Mouse (Mus musculus) bone marrow macrophage, adult 2 months (primary cell): ENCODE measurements around the gene Nfib. TPM values are rescaled to one million over a fixed set of nuclear protein-coding genes. Genes with fewer than 3 reads are reported as not detected.

Experiments
- H3K27ac ChIP-seq: 2 replicates; pipeline ENCODE4 v1.5.1; 2012; ENCODE audit warnings: low read depth, low read length; ENCODE audit not compliant: insufficient read depth
- H3K4me1 ChIP-seq: 2 replicates; pipeline ENCODE4 v1.6.1; 2012; ENCODE audit warnings: low read length; ENCODE audit not compliant: control insufficient read depth, insufficient read depth
- H3K4me3 ChIP-seq: 2 replicates; pipeline ENCODE4 v1.5.1; 2012; ENCODE audit warnings: mild to moderate bottlenecking, low read length, moderate library complexity; ENCODE audit not compliant: insufficient read depth
- CTCF ChIP-seq: IDR thresholded peaks from 2 replicates; pipeline ENCODE4 v1.5.1; 2012; ENCODE audit warnings: low read depth, mild to moderate bottlenecking, low read length, moderate library complexity
- POLR2A ChIP-seq: IDR thresholded peaks from 2 replicates; pipeline ENCODE4 v1.6.1; 2012; ENCODE audit warnings: mild to moderate bottlenecking, low read depth, low read length, borderline replicate concordance
- polyA plus RNA-seq: library from polyadenylated mRNA; stranded (reverse); fragments of >200 nt; gene quantifications from 2 replicates; pipeline ENCODE4 v1.2.4, GENCODE M21; 2012; ENCODE audit not compliant: missing spikeins, insufficient read depth, insufficient read length

Nfib gene
- polyA plus RNA-seq, 1 experiment, result 0.56 TPM

DNA sequence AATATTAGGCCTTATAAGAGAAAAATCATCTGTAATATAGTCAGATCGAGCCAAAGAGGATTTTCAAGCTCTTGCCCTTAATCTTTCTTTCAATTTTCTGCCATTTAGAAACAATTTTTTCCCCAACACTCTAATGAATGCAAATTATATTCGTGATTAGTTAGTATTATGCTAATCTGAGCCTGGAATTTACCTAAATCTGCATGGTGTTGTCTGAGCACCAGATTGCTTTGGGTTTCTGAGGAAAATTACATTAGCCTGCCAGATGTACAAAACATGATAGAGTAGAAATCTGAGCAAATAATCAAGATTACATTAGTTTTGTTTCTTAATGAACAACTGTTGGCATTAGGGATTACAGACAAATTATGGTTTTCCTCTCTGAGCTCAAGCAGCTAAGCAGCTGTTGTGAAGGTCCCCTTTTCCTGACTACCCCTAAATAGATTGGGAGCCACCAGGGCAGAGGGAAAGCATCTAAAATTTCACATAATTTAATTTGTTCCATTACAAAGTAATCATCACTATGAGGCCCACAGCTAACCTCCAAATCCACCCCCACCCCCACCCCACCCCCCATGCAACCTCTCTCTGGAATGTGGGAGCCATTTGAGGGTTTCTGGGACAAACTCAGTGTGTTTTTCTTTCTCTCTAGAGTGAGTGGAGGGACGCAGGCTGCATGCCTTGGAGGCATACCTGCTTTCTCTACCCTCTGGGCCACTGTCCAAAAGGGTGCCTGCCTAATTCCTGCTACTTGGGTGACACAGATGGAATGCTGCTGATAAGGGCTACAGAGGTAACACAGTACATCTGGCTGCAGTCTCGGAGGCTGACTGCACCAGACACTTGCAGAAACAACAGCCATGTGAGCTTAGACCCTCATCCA, 14.2 kb downstream of the Nfib start:
- no peak overlapping the region for H3K4me3 ChIP-seq
- TF ChIP-seq CTCF (no peak), POLR2A (no peak)

DNA sequence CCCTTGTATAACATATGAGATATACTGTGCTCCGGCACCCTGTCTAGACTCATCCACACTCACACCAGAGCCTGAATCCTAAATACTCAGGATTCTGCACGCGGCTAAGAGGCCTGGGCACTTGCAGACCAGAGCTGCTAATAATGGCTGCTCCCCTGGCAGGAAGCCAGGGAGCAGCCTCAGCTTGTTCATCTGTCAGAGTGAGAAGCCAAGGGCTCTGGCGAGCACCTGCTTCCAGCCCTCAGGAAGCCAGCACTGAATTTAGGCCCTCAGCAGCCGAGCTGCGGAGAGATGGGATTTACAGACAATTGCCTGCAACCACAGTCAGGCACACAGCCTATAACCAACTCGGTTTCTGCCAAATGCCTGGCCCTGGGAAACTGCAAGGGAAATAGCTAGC, 15.3 kb downstream of the Nfib start:
- no peak overlapping the region for H3K27ac ChIP-seq
- no peak overlapping the region for H3K4me3 ChIP-seq
- TF ChIP-seq CTCF (no peak), POLR2A (no peak)
- H3K4me1 ChIP-seq, result no peaks in the 10 kb centered on the region

More for the DNA sequence above, 14.2 kb downstream of the Nfib start:
- H3K4me1 ChIP-seq, result no peaks in the 10 kb centered on the region
- no peak overlapping the region for H3K27ac ChIP-seq

DNA sequence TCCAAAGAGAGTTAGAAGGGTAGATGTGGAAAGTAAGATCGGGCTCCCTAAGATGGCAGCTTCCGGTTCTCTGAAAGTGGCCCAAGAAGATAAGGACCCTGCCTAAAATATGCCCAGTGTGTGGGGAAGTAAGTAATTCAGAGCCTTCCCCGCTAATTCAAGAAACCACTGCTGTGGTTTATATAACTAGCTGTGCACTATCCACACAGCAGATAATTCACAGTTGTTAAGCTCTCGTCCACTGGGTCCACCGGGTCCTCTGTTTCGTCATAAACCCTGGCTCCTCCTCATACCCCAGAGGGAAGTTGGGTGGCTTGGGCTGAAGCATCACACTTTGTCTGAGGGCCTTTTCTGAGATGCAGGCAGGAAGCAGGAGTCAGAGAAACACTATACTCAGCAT, 19.5 kb downstream of the Nfib start:
- no peak for TF ChIP-seq POLR2A
- no peak for TF ChIP-seq CTCF
- H3K27ac ChIP-seq, result no peak overlapping the region
- H3K4me1 ChIP-seq, result no peaks in the 10 kb centered on the region
- H3K4me3 ChIP-seq, result no peak overlapping the region

DNA sequence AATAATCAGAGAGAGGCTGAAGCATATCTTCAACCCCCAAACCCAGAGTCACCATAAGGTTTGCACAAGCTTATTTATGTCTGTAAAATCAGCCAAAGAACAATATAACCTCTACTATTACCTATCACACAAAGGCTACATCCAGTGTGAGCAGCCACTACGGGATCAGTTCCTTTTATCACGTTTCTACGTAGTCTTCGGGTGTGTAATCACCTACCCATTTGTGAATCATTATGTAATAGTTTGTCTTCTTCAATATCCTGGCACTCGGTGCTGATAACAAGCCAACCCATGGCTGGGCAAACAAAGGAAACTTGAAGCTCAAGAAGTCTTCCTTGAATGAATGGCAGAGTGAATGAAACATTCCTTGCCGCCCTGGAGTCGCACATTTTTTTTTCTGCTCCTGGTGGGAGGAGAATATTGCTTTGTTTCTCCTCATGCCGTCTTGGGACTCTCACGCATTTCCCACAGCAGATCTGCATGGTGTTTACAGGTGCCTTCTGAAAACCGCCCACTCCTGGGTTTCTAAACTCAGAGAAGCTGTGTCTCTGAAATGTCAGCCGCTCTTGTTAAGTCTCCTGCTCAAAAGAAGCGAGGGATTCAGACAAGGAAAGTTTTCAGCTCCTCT, 21.3 kb downstream of the Nfib start:
- TF ChIP-seq CTCF (no peak), POLR2A (no peak)
- Histone ChIP-seq H3K4me3 (no peak overlapping the region), H3K4me1 (no peaks in the 10 kb centered on the region), H3K27ac (no peak overlapping the region)

DNA sequence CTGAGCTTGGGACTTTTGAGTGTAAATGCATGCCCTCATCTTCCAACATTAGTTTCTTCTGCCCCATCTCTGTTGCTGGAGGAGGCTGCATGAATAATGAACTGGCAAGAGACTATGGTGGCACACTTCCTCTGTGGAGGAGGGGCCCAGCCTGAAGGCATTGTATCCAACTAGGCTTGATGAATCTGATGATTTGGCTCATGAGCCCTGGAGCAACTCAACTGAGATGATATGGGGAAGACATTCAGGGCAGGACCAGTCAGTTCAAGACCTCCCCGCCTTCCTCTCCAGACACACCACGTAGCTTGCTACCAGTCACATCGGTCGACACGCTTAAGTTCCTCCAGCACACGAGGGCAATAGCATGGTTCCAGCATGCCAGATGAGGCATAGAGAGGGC, 22.0 kb downstream of the Nfib start:
- no peak overlapping the region for H3K4me3 ChIP-seq
- H3K27ac ChIP-seq, result no peak overlapping the region
- TF ChIP-seq CTCF (no peak), POLR2A (no peak)
- H3K4me1 ChIP-seq, result no peaks in the 10 kb centered on the region

DNA sequence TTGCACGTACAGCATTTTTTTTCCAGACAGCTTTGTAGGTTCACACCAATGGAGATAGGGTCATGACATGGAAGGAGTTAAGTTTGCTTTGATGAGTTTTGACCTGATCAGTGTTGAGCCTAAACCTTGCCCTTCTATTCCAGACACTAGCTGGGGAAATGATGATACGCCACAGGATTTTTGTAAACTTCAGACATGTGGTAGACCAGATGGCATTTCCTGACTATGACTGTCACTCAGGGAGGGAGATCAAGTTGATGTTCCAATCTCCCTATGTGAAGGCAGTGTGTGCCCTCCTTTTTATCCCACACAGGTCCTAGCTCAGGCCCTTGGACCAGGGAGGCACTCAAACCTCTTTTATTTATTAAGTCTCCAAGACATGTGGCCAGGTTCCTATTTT, 29.4 kb downstream of the Nfib start:
- H3K4me3 ChIP-seq, result no peak overlapping the region
- H3K4me1 ChIP-seq, result no peaks in the 10 kb centered on the region
- TF ChIP-seq POLR2A (no peak), CTCF (no peak)
- no peak overlapping the region for H3K27ac ChIP-seq

DNA sequence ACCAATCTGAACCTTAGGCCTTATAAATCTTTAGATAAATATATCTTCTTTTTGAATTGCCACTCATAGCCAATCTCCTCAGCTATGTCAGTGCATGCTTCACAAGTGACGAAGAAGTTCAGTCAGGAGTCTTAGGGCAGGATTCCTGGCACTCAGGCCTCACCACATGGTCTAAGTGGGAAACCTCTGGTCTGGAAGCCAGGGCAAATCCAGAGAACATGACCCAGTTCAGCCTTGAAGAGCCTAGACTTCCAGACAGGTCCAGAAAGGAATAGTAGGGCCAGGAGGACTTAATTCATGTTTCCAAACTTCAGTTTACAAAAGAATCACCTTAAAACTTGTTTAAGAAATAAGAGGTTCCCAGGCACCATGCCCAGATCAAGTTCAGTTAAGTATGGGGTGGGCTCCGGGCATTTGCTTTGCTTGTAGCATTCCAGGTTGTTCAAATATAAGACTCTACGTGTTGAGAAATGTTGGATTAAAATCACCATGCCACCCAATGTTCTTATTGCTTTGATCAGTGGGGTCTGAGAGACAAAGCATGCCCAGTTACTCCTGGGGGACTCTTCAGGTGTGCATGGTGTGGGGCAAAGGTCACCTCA, 38.2 kb downstream of the Nfib start:
- Histone ChIP-seq H3K27ac (no peak overlapping the region), H3K4me1 (no peaks in the 10 kb centered on the region), H3K4me3 (no peak overlapping the region)
- TF ChIP-seq POLR2A (no peak), CTCF (no peak)

DNA sequence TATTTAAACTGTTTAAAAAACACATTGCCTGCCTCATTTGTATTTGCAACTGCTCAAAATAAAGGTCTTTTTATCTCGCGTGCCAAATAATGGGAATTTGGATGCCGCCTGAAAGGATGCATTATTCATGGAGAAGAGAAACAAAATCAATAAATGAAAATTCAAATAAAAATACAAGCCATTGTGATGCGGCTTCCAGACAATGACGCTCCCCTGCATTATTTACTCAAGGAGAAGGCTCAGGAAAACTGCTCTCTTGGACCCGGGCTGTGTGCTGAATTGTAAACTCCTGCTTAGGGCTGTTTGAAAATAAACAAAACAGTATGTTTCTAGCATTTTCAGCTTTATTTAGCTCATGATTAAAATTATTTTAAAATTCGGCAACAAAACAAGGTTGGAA, 41.1 kb downstream of the Nfib start:
- Histone ChIP-seq H3K4me1 (no peaks in the 10 kb centered on the region), H3K4me3 (no peak overlapping the region), H3K27ac (no peak overlapping the region)
- TF ChIP-seq POLR2A, result no peak
- TF ChIP-seq CTCF, result no peak

DNA sequence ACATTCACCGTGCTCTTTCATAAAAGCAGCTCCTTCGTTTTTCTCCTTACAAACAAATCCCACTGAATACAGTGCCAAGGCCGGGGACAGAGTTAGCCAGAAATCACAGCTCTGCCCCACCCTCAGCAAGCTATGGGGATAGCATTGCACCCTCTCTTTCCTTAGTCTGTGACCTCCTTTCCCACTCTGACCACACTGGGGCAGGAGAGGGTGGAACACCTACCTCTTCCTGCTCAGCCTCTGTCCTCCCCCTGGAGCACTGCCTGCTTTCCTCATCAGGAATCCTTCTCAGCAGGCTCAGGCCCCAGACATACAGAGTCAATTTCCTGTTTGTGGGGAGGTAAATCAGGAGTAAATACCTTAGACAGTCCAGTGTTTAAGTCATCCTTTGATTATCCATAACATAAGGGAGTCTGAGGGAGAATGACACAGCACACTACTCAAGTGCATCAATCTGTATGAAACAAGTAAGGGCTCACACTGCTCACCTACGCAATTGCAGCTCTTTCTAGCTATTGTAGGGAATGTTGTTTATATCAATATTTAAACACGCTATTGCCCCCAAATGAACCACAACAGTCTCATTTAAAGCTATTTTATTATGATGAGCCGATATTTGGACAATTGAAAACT, 41.7 kb downstream of the Nfib start:
- Histone ChIP-seq H3K4me3 (no peak overlapping the region), H3K27ac (no peak overlapping the region), H3K4me1 (no peaks in the 10 kb centered on the region)
- TF ChIP-seq POLR2A, result no peak
- no peak for TF ChIP-seq CTCF

DNA sequence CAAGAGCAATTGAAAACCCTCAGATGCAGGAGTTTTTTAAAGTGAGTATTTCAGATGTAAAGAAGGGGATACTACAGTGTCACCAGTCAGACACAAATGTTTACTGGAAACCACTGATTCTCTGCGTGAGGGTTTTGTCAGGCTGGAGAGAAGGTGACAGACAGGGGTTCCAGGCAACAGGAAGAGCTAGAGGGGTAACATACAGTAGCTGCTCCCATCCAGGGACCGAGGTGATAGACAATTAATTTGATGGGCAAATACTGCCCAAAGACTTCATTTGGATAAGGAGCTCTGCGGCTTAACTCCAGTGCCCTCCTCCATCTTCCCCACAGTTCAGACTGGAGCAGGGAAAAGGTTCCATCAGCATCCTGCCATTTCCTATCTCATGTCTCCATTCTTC, 42.9 kb downstream of the Nfib start:
- no peak overlapping the region for H3K27ac ChIP-seq
- no peaks in the 10 kb centered on the region for H3K4me1 ChIP-seq
- TF ChIP-seq POLR2A (no peak), CTCF (no peak)
- no peak overlapping the region for H3K4me3 ChIP-seq
